Mouse (Mus musculus): ENCODE results near the gene Vps54. TPM values are rescaled to one million over a fixed set of nuclear protein-coding genes. Genes with fewer than 3 reads are reported as not detected.

The Vps54 gene
- 44.5 TPM for polyA plus RNA-seq (2017; shearing (Covaris generic))

GRCm38 (mm10) chr11:21239021-21239661 is at the start of gene Vps54:
Gene Vps54 (plus strand): TSS chr11:21239281.

Other genes starting within 250 kb of the Vps54 start
- gene Peli1, start 148.0 kb upstream of the Vps54 start, polyA plus RNA-seq (2017; shearing (Covaris generic)): 49.1 TPM
- gene Ugp2, start 131.9 kb downstream of the Vps54 start, polyA plus RNA-seq (2017; shearing (Covaris generic)): 67.3 TPM

Measured in inflammation-experienced regulatory T-cells, adult 16 weeks (primary cell).